Mouse (Mus musculus): ENCODE measurements around the gene Lims1.

- TF ChIP-seq CTCF (IDR thresholded peaks at IDR 0.05; ENCODE audit: low read depth, low read length), result no peak
- no peak for TF ChIP-seq POLR2A (IDR thresholded peaks at IDR 0.05; ENCODE audit: extremely low read depth, insufficient read depth, low read length)
Observed at GRCm38 (mm10) chr10:58398941-58399340, 75.7 kb downstream of the Lims1 start.

All from liver, adult 2 months (tissue).